Mouse (Mus musculus): ENCODE data around the gene Vmn1r160.
"Not testable (repeated sequence)": the region's sequence is repeated elsewhere in the genome, so short reads cannot be mapped to it uniquely, and the experiment has no call there.

Gene Vmn1r160

GRCm38 (mm10) chr7:22870924-22871323, at the start of gene Vmn1r160:
Gene Vmn1r160 (plus strand): TSS chr7:22871224.
- not testable (repeated sequence) for DNase-seq

GRCm38 (mm10) chr7:22843505-22843904, 27.5 kb upstream of the Vmn1r160 start, which contains the start of gene Vmn1r159:
Gene Vmn1r159 (minus strand): TSS chr7:22843605.
- DNase-seq: not testable (repeated sequence)
